Mouse (Mus musculus) C2C12 (cell line): Measurements from ENCODE around the gene Calcrl. TPM values are rescaled to one million over a fixed set of nuclear protein-coding genes. Genes with fewer than 3 reads are reported as not detected.
"Not testable (repeated sequence)": the region's sequence is repeated elsewhere in the genome, so short reads cannot be mapped to it uniquely, and the experiment has no call there.

Experiments used
- H3K27me3 ChIP-seq: one replicate; pipeline ENCODE4 v1.6.1; 2011; ENCODE audit not compliant: control insufficient read depth, insufficient read depth, insufficient read length
- H3K36me3 ChIP-seq: one replicate; pipeline ENCODE4 v1.6.1; 2011; ENCODE audit not compliant: control insufficient read depth, insufficient read depth
- H3K4me3 ChIP-seq: one replicate; pipeline ENCODE4 v1.5.1; 2011; ENCODE audit warnings: mild to moderate bottlenecking, control low read depth; ENCODE audit not compliant: poor library complexity, insufficient read depth, severe bottlenecking
- H3K79me2 ChIP-seq: one replicate; pipeline ENCODE4 v1.6.1; 2011; ENCODE audit not compliant: control insufficient read depth, insufficient read depth
- H3K79me3 ChIP-seq: one replicate; pipeline ENCODE4 v1.6.1; 2011; ENCODE audit warnings: low read depth, control low read depth
- H3ac ChIP-seq: one replicate; pipeline ENCODE3; 2011; ENCODE audit warnings: low read depth; ENCODE audit not compliant: control insufficient read depth, insufficient read length
- CEBPB ChIP-seq: IDR thresholded peaks from one replicate; pipeline ENCODE4 v1.6.1; 2011; ENCODE audit warnings: low read depth, mild to moderate bottlenecking, control low read depth, moderate library complexity
- CTCF ChIP-seq: IDR thresholded peaks from one replicate; pipeline ENCODE4 v1.5.1; 2011; ENCODE audit not compliant: control insufficient read depth, insufficient read depth, insufficient read length
- FOSL1 ChIP-seq: IDR thresholded peaks from one replicate; pipeline ENCODE4 v1.8.0; 2011; ENCODE audit warnings: mild to moderate bottlenecking, low read length; ENCODE audit not compliant: poor library complexity, insufficient read depth, severe bottlenecking
- MAX ChIP-seq: IDR thresholded peaks from one replicate; pipeline ENCODE4 v1.6.1; 2011; ENCODE audit warnings: mild to moderate bottlenecking, control low read depth
- MYOD1 ChIP-seq: IDR thresholded peaks from one replicate; pipeline ENCODE4 v1.6.1; 2011; ENCODE audit warnings: low read depth; ENCODE audit not compliant: control insufficient read depth, insufficient read length
- MYOG ChIP-seq: IDR thresholded peaks from one replicate; pipeline ENCODE4 v1.6.1; 2011; ENCODE audit not compliant: control insufficient read depth, insufficient read length; ENCODE audit errors: extremely low read depth
- USF1 ChIP-seq: IDR thresholded peaks from one replicate; pipeline ENCODE4 v1.6.1; 2011; ENCODE audit warnings: low read depth, mild to moderate bottlenecking, control low read depth, moderate library complexity
- polyA plus RNA-seq: library from polyadenylated mRNA; unstranded; fragments of >200 nt; fragmentation: generic; extraction: Trizol; gene quantifications from one replicate; pipeline ENCODE4 v1.2.1, GENCODE M21; 2012; ENCODE audit warnings: missing spikeins

Gene Calcrl
- polyA plus RNA-seq, 1 experiment = 3.8 TPM

DNA sequence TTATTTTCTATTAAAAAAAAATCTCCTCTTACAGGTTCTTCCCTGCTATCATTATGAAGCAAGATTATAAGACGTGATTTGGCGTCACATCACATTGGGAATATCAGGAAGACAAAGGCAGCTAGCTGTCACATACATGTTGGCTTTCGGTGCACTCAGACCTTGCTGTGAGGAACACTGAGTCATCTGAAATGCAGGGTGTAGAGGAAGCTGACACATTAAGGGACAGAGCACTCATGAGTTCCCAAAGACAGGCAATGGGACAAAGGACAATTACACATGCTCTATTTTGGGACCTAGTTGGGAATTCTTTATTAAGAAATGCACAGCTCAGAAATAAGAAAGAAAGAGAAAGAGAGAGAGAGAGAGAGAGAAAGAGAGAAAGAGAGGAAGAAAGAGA is 20.4 kb downstream of the Calcrl start:
- no peak for TF ChIP-seq CEBPB
- peak; percentile 21 for TF ChIP-seq MYOD1
- Histone ChIP-seq H3K4me3 (no peak overlapping the region), H3ac (no peak overlapping the region)

DNA sequence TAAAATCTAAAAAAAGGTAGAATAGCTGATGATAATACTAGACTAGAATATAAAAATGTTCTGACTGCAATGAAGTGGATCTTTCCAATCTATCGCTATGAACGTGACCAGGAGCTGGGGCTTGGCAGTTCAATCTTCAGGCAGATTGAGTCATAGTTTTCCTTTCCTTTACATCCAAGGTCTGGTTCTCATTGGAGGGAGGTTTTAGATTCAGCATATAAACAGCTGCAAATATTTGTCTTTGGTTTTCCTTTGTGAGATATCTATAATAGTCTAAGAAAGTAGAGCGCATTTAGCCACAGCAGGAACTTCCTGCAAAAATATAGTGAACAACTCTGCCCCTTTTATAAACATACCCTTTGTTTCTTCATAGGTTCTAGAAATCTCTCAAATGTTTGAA is 22.5 kb downstream of the Calcrl start:
- Histone ChIP-seq H3K79me2 (no peaks in the 10 kb centered on the region), H3K27me3 (no peaks in the 10 kb centered on the region), H3K36me3 (no peaks in the 10 kb centered on the region), H3K4me3 (no peak overlapping the region), H3ac (no peak overlapping the region), H3K79me3 (no peaks in the 10 kb centered on the region)
- TF ChIP-seq FOSL1 (no peak), CEBPB (no peak), CTCF (no peak), MAX (no peak), USF1 (no peak), MYOD1 (no peak)

More for the DNA sequence above, 20.4 kb downstream of the Calcrl start:
- no peaks in the 10 kb centered on the region for H3K36me3 ChIP-seq
- no peaks in the 10 kb centered on the region for H3K79me3 ChIP-seq
- no peaks in the 10 kb centered on the region for H3K79me2 ChIP-seq
- H3K27me3 ChIP-seq = no peaks in the 10 kb centered on the region

DNA sequence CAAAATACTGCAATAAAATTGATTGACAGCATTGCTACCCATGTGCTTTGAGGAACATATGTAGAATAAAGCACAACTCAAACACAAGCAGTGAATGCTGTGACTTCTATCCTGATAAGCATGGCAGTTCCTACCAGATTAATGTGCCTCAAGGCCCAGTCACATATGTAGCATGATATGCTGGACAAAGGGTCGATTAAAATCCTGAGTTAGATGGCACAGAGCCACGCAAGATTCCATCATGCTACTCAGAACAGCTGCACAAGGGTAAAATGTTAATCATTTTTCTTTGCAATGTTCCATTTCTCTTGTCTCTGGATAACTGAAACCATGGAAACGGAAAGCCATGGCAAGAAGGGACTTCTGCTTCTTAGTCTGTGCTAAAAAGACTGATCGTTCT is 28.7 kb downstream of the Calcrl start:
- H3K27me3 ChIP-seq = no peaks in the 10 kb centered on the region

GRCm38 (mm10) chr2:84393236-84393635 is 32.0 kb downstream of the Calcrl start:
- TF ChIP-seq MAX (no peak), MYOG (no peak), FOSL1 (no peak), CTCF (no peak), MYOD1 (no peak)
- Histone ChIP-seq H3ac (no peak overlapping the region), H3K4me3 (no peak overlapping the region), H3K79me3 (no peaks in the 10 kb centered on the region), H3K36me3 (no peaks in the 10 kb centered on the region), H3K27me3 (no peaks in the 10 kb centered on the region), H3K79me2 (no peaks in the 10 kb centered on the region)

More for the DNA sequence above, 28.7 kb downstream of the Calcrl start:
- no peaks in the 10 kb centered on the region for H3K79me3 ChIP-seq
- no peak overlapping the region for H3ac ChIP-seq
- no peaks in the 10 kb centered on the region for H3K79me2 ChIP-seq
- no peaks in the 10 kb centered on the region for H3K36me3 ChIP-seq
- no peak overlapping the region for H3K4me3 ChIP-seq
- TF ChIP-seq FOSL1 = no peak
- TF ChIP-seq CEBPB = no peak
- TF ChIP-seq MAX = no peak
- TF ChIP-seq CTCF = no peak
- TF ChIP-seq MYOD1 = no peak

DNA sequence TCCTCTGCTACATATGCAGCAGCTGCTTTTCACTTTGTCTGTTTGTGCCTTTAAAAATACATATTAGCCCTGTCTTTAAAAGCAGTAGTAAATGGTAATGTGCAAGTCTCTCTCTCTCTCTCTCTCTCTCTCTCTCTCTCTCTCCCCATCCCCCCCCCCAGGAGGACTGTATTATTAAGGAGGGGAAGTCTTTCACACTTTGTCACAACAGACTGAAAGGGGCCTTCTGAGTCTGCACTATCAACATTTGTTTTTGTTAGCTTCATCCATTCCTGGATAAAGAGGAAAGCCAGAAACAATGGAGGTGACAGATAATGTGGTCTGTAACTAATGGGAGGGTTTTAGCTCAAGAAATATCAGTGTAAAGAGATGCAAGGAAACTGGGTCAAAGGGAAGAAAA is 36.1 kb downstream of the Calcrl start:
- Histone ChIP-seq H3K4me3 (no peak overlapping the region), H3K79me2 (no peaks in the 10 kb centered on the region)
- TF ChIP-seq MYOG = no peak
- no peak for TF ChIP-seq CTCF
- no peak for TF ChIP-seq CEBPB
- TF ChIP-seq MYOD1 = no peak
- no peak for TF ChIP-seq MAX
- no peak for TF ChIP-seq FOSL1
- TF ChIP-seq USF1 = no peak

GRCm38 (mm10) chr2:84388537-84388936 is 36.7 kb downstream of the Calcrl start:
- not testable (repeated sequence) for H3K4me3 ChIP-seq, H3ac ChIP-seq, H3K27me3 ChIP-seq, H3K36me3 ChIP-seq, H3K79me3 ChIP-seq, H3K79me2 ChIP-seq

More for the DNA sequence above, 36.1 kb downstream of the Calcrl start:
- Histone ChIP-seq H3K79me3 (no peaks in the 10 kb centered on the region), H3K36me3 (no peaks in the 10 kb centered on the region), H3K27me3 (no peaks in the 10 kb centered on the region), H3ac (no peak overlapping the region)

DNA sequence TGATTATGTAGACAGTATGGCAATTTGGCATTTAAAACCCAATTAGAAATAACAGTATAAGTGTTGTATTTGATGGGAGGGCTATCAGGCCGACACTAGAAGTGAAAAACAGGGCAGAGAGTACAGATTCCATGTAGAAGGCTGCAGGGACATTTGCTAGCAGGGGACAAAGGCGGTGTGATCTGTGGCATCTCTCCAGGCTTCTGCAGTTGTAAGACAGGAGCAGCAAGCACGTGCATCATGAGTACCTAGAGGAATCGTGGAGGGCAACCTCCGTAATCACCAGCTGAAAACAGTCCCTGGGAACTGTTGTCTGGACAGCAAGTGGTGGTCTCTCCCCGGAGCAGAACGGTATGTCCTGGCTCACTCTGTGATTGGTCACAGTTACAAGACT is 37.2 kb downstream of the Calcrl start:
- Histone ChIP-seq H3K36me3 (no peaks in the 10 kb centered on the region), H3ac (no peak overlapping the region), H3K27me3 (no peaks in the 10 kb centered on the region), H3K4me3 (no peak overlapping the region), H3K79me2 (no peaks in the 10 kb centered on the region), H3K79me3 (no peaks in the 10 kb centered on the region)
- TF ChIP-seq MAX (no peak), MYOD1 (no peak), CEBPB (no peak), MYOG (no peak), USF1 (no peak), FOSL1 (no peak), CTCF (no peak)
